Mouse (Mus musculus) G1E (cell line): ENCODE data around the gene Tasp1. TPM values are rescaled to one million over a fixed set of nuclear protein-coding genes. Genes with fewer than 3 reads are reported as not detected.

ENCODE experiments used
- ATAC-seq: 2 replicates; pipeline ENCODE4 v1.8.0; 2016; ENCODE audit warnings: mild to moderate bottlenecking; ENCODE audit not compliant: insufficient number of reproducible peaks, poor library complexity, low FRiP score, severe bottlenecking; ENCODE audit errors: extremely low read depth
- DNase-seq: peaks from one replicate; pipeline ENCODE4 v3.0.0; 2012; ENCODE audit warnings: low spot score
- H3K27me3 ChIP-seq: 2 replicates; pipeline ENCODE4 v1.6.1; 2012; ENCODE audit warnings: mild to moderate bottlenecking, low read length, inconsistent platforms; ENCODE audit not compliant: insufficient read depth
- H3K36me3 ChIP-seq: replicated peaks from 2 replicates; pipeline ENCODE3; 2012; ENCODE audit warnings: mild to moderate bottlenecking, inconsistent platforms
- H3K4me1 ChIP-seq: 2 replicates; pipeline ENCODE4 v1.6.1; 2012; ENCODE audit warnings: low read depth, low read length, inconsistent platforms, mixed read lengths; ENCODE audit not compliant: insufficient read depth
- H3K4me3 ChIP-seq: 2 replicates; pipeline ENCODE4 v1.5.1; 2012; ENCODE audit warnings: low read depth, mild to moderate bottlenecking, inconsistent platforms, low read length, moderate library complexity, mixed read lengths
- H3K9me3 ChIP-seq: replicated peaks from 2 replicates; pipeline ENCODE4 v1.6.1; 2012; ENCODE audit warnings: inconsistent platforms
- CTCF ChIP-seq: IDR thresholded peaks from 2 replicates; pipeline ENCODE4 v1.5.1; 2012; ENCODE audit warnings: low read depth, low read length, inconsistent platforms, mixed read lengths
- GATA1 ChIP-seq: IDR thresholded peaks from 2 replicates; pipeline ENCODE4 v1.6.1; 2012; ENCODE audit warnings: borderline replicate concordance, low read length, inconsistent platforms, mixed read lengths
- GATA2 ChIP-seq: IDR thresholded peaks from 2 replicates; pipeline ENCODE4 v1.6.1; 2012; ENCODE audit warnings: low read depth, low read length, inconsistent platforms, borderline replicate concordance
- POLR2AphosphoS5 ChIP-seq: IDR thresholded peaks from 2 replicates; pipeline ENCODE4 v1.6.1; 2012; ENCODE audit warnings: low read depth, low read length, inconsistent platforms; ENCODE audit not compliant: insufficient replicate concordance
- TAL1 ChIP-seq: conservative IDR thresholded peaks from 2 replicates; pipeline ENCODE4 v1.6.1; 2012; ENCODE audit warnings: low read depth, low read length, inconsistent platforms, mixed read lengths
- polyA plus RNA-seq: library from polyadenylated mRNA; stranded (reverse); fragments of >175 nt; gene quantifications from 2 replicates; pipeline ENCODE4 v1.2.3, GENCODE M21; 2012
- total RNA-seq, 2 experiments: library from RNA; stranded (forward) in 1 of 2; stranded (reverse) in 1 of 2; fragments of 200-1000 nt in 1 of 2; fragments of >200 nt in 1 of 2; fragmentation: Nextera tagmentation in 1 of 2; gene quantifications; 2 replicates each; pipeline ENCODE4 v1.2.3; 2014 to 2017

Gene Tasp1
- total and polyA plus RNA-seq, 3 experiments, result 1.8 to 50.8 (median 16.0) TPM

GRCm38 (mm10) chr2:139804041-139804440 is 262.6 kb downstream of the Tasp1 start:
- H3K27me3 ChIP-seq, result no peaks in the 10 kb centered on the region
- ATAC-seq, result no peak
- H3K4me3 ChIP-seq, result no peak overlapping the region
- no peaks in the 10 kb centered on the region for H3K4me1 ChIP-seq
- no peaks in the 10 kb centered on the region for H3K36me3 ChIP-seq
- TF ChIP-seq POLR2AphosphoS5, result no peak
- no peak for TF ChIP-seq GATA2
- no peak for TF ChIP-seq GATA1
- no peak for TF ChIP-seq CTCF
- no peak for TF ChIP-seq TAL1
- DNase-seq, result no peak
- H3K9me3 ChIP-seq, result no peaks in the 10 kb centered on the region

GRCm38 (mm10) chr2:139792345-139793120 is 274.1 kb downstream of the Tasp1 start:
- DNase-seq, result no peak
- no peaks in the 10 kb centered on the region for H3K9me3 ChIP-seq
- TF ChIP-seq TAL1 (no peak), POLR2AphosphoS5 (no peak), CTCF (no peak), GATA1 (no peak), GATA2 (no peak)
- H3K4me1 ChIP-seq, result no peaks in the 10 kb centered on the region
- H3K27me3 ChIP-seq, result peaks cover 3% of the 10 kb centered on the region; the same call in 1 of the 2 replicates
- no peak overlapping the region for H3K4me3 ChIP-seq
- no peak for ATAC-seq
- H3K36me3 ChIP-seq, result no peaks in the 10 kb centered on the region

- TF ChIP-seq TAL1, result no peak
- no peak for TF ChIP-seq CTCF
- no peak for TF ChIP-seq GATA1
- no peak for TF ChIP-seq POLR2AphosphoS5
- TF ChIP-seq GATA2, result no peak
- Histone ChIP-seq H3K4me3 (no peak overlapping the region), H3K36me3 (no peaks in the 10 kb centered on the region), H3K9me3 (no peaks in the 10 kb centered on the region), H3K4me1 (no peaks in the 10 kb centered on the region), H3K27me3 (no peaks in the 10 kb centered on the region; the same call in 1 of the 2 replicates)
- no peak for ATAC-seq
- no peak for DNase-seq
These were observed 277.9 kb downstream of the Tasp1 start for GRCm38 (mm10) chr2:139788658-139789057.

GRCm38 (mm10) chr2:139784946-139785345 is 281.7 kb downstream of the Tasp1 start:
- H3K4me1 ChIP-seq, result no peaks in the 10 kb centered on the region
- TF ChIP-seq GATA1 (no peak), TAL1 (no peak), POLR2AphosphoS5 (no peak), CTCF (no peak), GATA2 (no peak)
- DNase-seq, result no peak
- no peaks in the 10 kb centered on the region for H3K36me3 ChIP-seq
- no peak for ATAC-seq
- H3K4me3 ChIP-seq, result no peak overlapping the region
- H3K9me3 ChIP-seq, result no peaks in the 10 kb centered on the region
- H3K27me3 ChIP-seq, result no peaks in the 10 kb centered on the region

- TF ChIP-seq TAL1 (no peak), GATA1 (no peak), CTCF (no peak), GATA2 (no peak), POLR2AphosphoS5 (no peak)
- Histone ChIP-seq H3K4me1 (no peaks in the 10 kb centered on the region), H3K36me3 (no peaks in the 10 kb centered on the region), H3K27me3 (no peaks in the 10 kb centered on the region), H3K9me3 (no peaks in the 10 kb centered on the region), H3K4me3 (no peak overlapping the region)
- ATAC-seq, result no peak
- DNase-seq, result no peak
These were observed 282.1 kb downstream of the Tasp1 start for GRCm38 (mm10) chr2:139784465-139784864.

Other genes with a start within 250 kb of the Tasp1 start
- not detected in 2 replicates for gene Gm17374, start 85.2 kb upstream of the Tasp1 start, total RNA-seq (2014; fragmentation: Nextera tagmentation)
- not detected in 2 replicates for gene Gm17374, start 85.2 kb upstream of the Tasp1 start, total RNA-seq (2017)
- not detected in 2 replicates for gene Gm17374, start 85.2 kb upstream of the Tasp1 start, polyA plus RNA-seq
- 64.3 and 67.7 TPM in 2 replicates for gene Esf1, start 103.8 kb upstream of the Tasp1 start, total RNA-seq (2014; fragmentation: Nextera tagmentation)
- gene Esf1, start 103.8 kb upstream of the Tasp1 start, total RNA-seq (2017), result 61.7 and 75.6 TPM in 2 replicates
- gene Esf1, start 103.8 kb upstream of the Tasp1 start, polyA plus RNA-seq, result 2.6 and 3.6 TPM in 2 replicates
- gene Ndufaf5, start 103.8 kb upstream of the Tasp1 start, total RNA-seq (2014; fragmentation: Nextera tagmentation), result 11.8 and 11.9 TPM in 2 replicates
- gene Ndufaf5, start 103.8 kb upstream of the Tasp1 start, total RNA-seq (2017), result 27.3 and 29.8 TPM in 2 replicates
- 15.5 and 16.8 TPM in 2 replicates for gene Ndufaf5, start 103.8 kb upstream of the Tasp1 start, polyA plus RNA-seq